In genomic region chr14:31494349-31494974, GRCm38 (mm10) we compare ENCODE assay signal across 8 mouse cellular contexts. TPM values are rescaled to one million over a fixed set of nuclear protein-coding genes. Genes with fewer than 3 reads are reported as not detected.
DNase-seq lines count a peak whose midpoint lies in the region; ATAC-seq and TF ChIP-seq lines count a peak whose summit lies in the region.

Eaf1 (plus strand) TSS chr14:31494399.

- DNase-seq in testis, postnatal 14 days (ENCODE audit: low spot score), result no peak
- DNase-seq in brain, embryonic 14.5 days (ENCODE audit: low read depth), result no peak
- peak; percentile 65 for DNase-seq in kidney, postnatal 0 days (ENCODE audit: low spot score)
- no peak for DNase-seq in lung, adult 2 months
- DNase-seq in right cerebral cortex, postnatal 25 days, result no peak

- peak within 1 kb of the TSS; percentile 88 for H3K4me2 ChIP-seq in kidney, postnatal 0 days (ENCODE audit: low read length)

- peak; percentile 60 for ATAC-seq in granulocyte monocyte progenitor cell, adult 5-6 weeks (replicated peaks; ENCODE audit: poor library complexity, severe bottlenecking)
- peak; percentile 58 for ATAC-seq in kidney, postnatal 0 days (replicated peaks; ENCODE audit: low FRiP score, low read depth)

- no peak for TF ChIP-seq POLR2A in testis, adult 2 months (IDR thresholded peaks at IDR 0.05; ENCODE audit: control insufficient read depth, low read depth, low read length)
- no peak for TF ChIP-seq POLR2A in brain, embryonic 14.5 days (IDR thresholded peaks at IDR 0.05; ENCODE audit: borderline replicate concordance, extremely low read depth, insufficient read depth, insufficient read length, poor library complexity, severe bottlenecking)
- no peak for TF ChIP-seq POLR2A in lung, adult 2 months (IDR thresholded peaks at IDR 0.05; ENCODE audit: borderline replicate concordance, extremely low read depth, low read depth, low read length)
- TF ChIP-seq POLR2A in small intestine, adult 2 months (IDR thresholded peaks at IDR 0.05; ENCODE audit: low read depth, low read length), result no peak

- H3K27me3 ChIP-seq in testis, adult 2 months (ENCODE audit: control insufficient read depth, insufficient read depth, low read length), result no peaks in the 10 kb centered on the region
- no peaks in the 10 kb centered on the region for H3K27me3 ChIP-seq in kidney, postnatal 0 days (ENCODE audit: insufficient read depth, low read length)
- H3K27me3 ChIP-seq in small intestine, adult 2 months (ENCODE audit: control insufficient read depth, insufficient read depth, low read length), result no peaks in the 10 kb centered on the region

- H3K4me1 ChIP-seq in testis, adult 2 months (ENCODE audit: control insufficient read depth, insufficient read depth, low read length), result peaks cover 3% of the 10 kb centered on the region; the same call in 1 of the 2 replicates
- peaks cover 12% of the 10 kb centered on the region for H3K4me1 ChIP-seq in kidney, postnatal 0 days (replicated peaks; ENCODE audit: insufficient read depth, low read length)
- peaks cover 6% of the 10 kb centered on the region; the same call in 1 of the 2 replicates for H3K4me1 ChIP-seq in lung, adult 2 months (ENCODE audit: control insufficient read depth, insufficient read depth, low read length)
- peaks cover 13% of the 10 kb centered on the region for H3K4me1 ChIP-seq in small intestine, adult 2 months (ENCODE audit: control insufficient read depth, insufficient read depth, insufficient read length, low read length)

- H3K9ac ChIP-seq in kidney, postnatal 0 days (ENCODE audit: low read depth, low read length), result peak within 1 kb of the TSS; percentile 91

- peak within 1 kb of the TSS; percentile 81 for H3K4me3 ChIP-seq in testis, adult 2 months (ENCODE audit: control insufficient read depth, low read depth, low read length)
- peak within 1 kb of the TSS; percentile 99 for H3K4me3 ChIP-seq in kidney, postnatal 0 days (replicated peaks; ENCODE audit: low read depth, low read length)
- peak within 1 kb of the TSS; percentile 93 for H3K4me3 ChIP-seq in lung, adult 2 months (replicated peaks; ENCODE audit: extremely low read depth, low read depth, low read length)
- H3K4me3 ChIP-seq in small intestine, adult 2 months (ENCODE audit: low read depth, low read length), result peak within 1 kb of the TSS; percentile 98

- TF ChIP-seq CTCF in testis, adult 2 months (IDR thresholded peaks at IDR 0.05; ENCODE audit: control insufficient read depth, insufficient read depth, insufficient replicate concordance, low read depth, low read length), result no peak
- no peak for TF ChIP-seq CTCF in brain, embryonic 14.5 days (IDR thresholded peaks at IDR 0.05; ENCODE audit: borderline replicate concordance, extremely low read depth, insufficient read depth, insufficient read length)
- no peak for TF ChIP-seq CTCF in kidney, postnatal 0 days (IDR thresholded peaks at IDR 0.05; ENCODE audit: low read depth)
- TF ChIP-seq CTCF in lung, adult 2 months (IDR thresholded peaks at IDR 0.05; ENCODE audit: insufficient read depth, low read length), result no peak
- TF ChIP-seq CTCF in small intestine, adult 2 months (IDR thresholded peaks at IDR 0.05; ENCODE audit: extremely low read depth, insufficient read length, insufficient replicate concordance, low read depth, low read length), result no peak

- H3K9me3 ChIP-seq in kidney, postnatal 0 days (replicated peaks; ENCODE audit: low read length), result no peaks in the 10 kb centered on the region

- peak within 1 kb of the TSS; percentile 79 for H3K27ac ChIP-seq in testis, adult 2 months (ENCODE audit: control insufficient read depth, insufficient read depth, low read depth, low read length)
- H3K27ac ChIP-seq in kidney, postnatal 0 days, result peak within 1 kb of the TSS; percentile 91
- peak within 1 kb of the TSS; percentile 72 for H3K27ac ChIP-seq in small intestine, adult 2 months (ENCODE audit: insufficient read depth, low read depth, low read length)

- WGBS in kidney, postnatal 0 days, result under 1% methylated on average over 37 of the region's 37 CpGs
- under 1% methylated on average over 37 of the region's 37 CpGs for WGBS in lung, adult 2 months
- WGBS in small intestine, adult 2 months, result under 1% methylated on average over 37 of the region's 37 CpGs

- no peaks in the 10 kb centered on the region; the same call in none of the 2 replicates for H3K36me3 ChIP-seq in testis, adult 2 months (ENCODE audit: control insufficient read depth, insufficient read depth, low read length)
- H3K36me3 ChIP-seq in kidney, postnatal 0 days (ENCODE audit: insufficient read depth, low read length), result peaks cover 8% of the 10 kb centered on the region; the same call in 1 of the 2 replicates
- peaks cover 15% of the 10 kb centered on the region for H3K36me3 ChIP-seq in small intestine, adult 2 months (ENCODE audit: control insufficient read depth, insufficient read depth, low read length)

RNA-seq across cellular contexts. Expression of gene Eaf1, which starts in this region (rescaled TPM):
- polyA plus RNA-seq in testis, adult 2 months (2012; rRNA removed), result 27.1 and 37.5 TPM in 2 replicates
- 19.1 and 19.5 TPM in 2 replicates for polyA plus RNA-seq in brain, embryonic 14.5 days (2012; rRNA removed)
- total RNA-seq in granulocyte monocyte progenitor cell, adult 5-6 weeks (2014; fragmentation: Nextera tagmentation), result 26.3 and 35.0 TPM in 2 replicates
- 26.5 and 31.4 TPM in 2 replicates for total RNA-seq in granulocyte monocyte progenitor cell, adult 5-6 weeks (2017)
- polyA plus RNA-seq in kidney, postnatal 0 days (2015; fragmentation: Nextera tagmentation; extraction: Ambion mirVana), result 14.9 and 16.0 TPM in 2 replicates
- polyA plus RNA-seq in lung, adult 2 months (2012; rRNA removed), result 38.1 and 48.4 TPM in 2 replicates
- polyA plus RNA-seq in small intestine, adult 2 months (2012; rRNA removed), result 14.5 and 24.0 TPM in 2 replicates
